Mouse (Mus musculus): ENCODE measurements around the gene Actn4.

- no peak for TF ChIP-seq CTCF (IDR thresholded peaks at IDR 0.05; ENCODE audit: insufficient read depth, low read length)
- TF ChIP-seq POLR2A (IDR thresholded peaks at IDR 0.05; ENCODE audit: borderline replicate concordance, extremely low read depth, low read depth, low read length) = no peak
Measured at GRCm38 (mm10) chr7:28850642-28851041, 111.5 kb downstream of the Actn4 start.
